Mouse (Mus musculus) hindbrain, embryonic 12.5 days (tissue): ENCODE results near the gene Nnat. TPM values are rescaled to one million over a fixed set of nuclear protein-coding genes. Genes with fewer than 3 reads are reported as not detected.

Source experiments
- ATAC-seq: fragments of 200-750 bp; cut with Nextera tagmentation; 2 replicates; pipeline ENCODE4 v1.8.0; 2017; ENCODE audit warnings: moderate TSS enrichment; ENCODE audit not compliant: low FRiP score
- H3K27ac ChIP-seq: fragments of 300-500 bp; sonication (generic); 2 replicates; pipeline ENCODE4 v1.5.1; 2016; ENCODE audit warnings: mild to moderate bottlenecking
- H3K27me3 ChIP-seq: fragments of 300-500 bp; sonication (generic); 2 replicates; pipeline ENCODE4 v1.6.1; 2016; ENCODE audit warnings: mild to moderate bottlenecking
- H3K36me3 ChIP-seq: fragments of 300-500 bp; sonication (generic); 2 replicates; pipeline ENCODE4 v1.6.1; 2016; ENCODE audit warnings: mild to moderate bottlenecking
- H3K4me1 ChIP-seq: fragments of 300-500 bp; sonication (generic); 2 replicates; pipeline ENCODE4 v1.6.1; 2016
- H3K4me2 ChIP-seq: fragments of 300-500 bp; sonication (generic); replicated peaks from 2 replicates; pipeline ENCODE4 v1.6.1; 2016; ENCODE audit warnings: mild to moderate bottlenecking
- H3K4me3 ChIP-seq: fragments of 300-500 bp; sonication (generic); 2 replicates; pipeline ENCODE4 v1.5.1; 2016; ENCODE audit warnings: mild to moderate bottlenecking
- H3K9ac ChIP-seq: fragments of 300-500 bp; sonication (generic); 2 replicates; pipeline ENCODE4 v1.6.1; 2016; ENCODE audit warnings: mild to moderate bottlenecking, moderate library complexity
- H3K9me3 ChIP-seq: fragments of 300-500 bp; sonication (generic); replicated peaks from 2 replicates; pipeline ENCODE4 v1.6.1; 2016; ENCODE audit warnings: mild to moderate bottlenecking
- WGBS: fragments of 180-500 bp; shearing (Covaris S2); methylation state at CpG from one replicate; pipeline ENCODE4 v1.1.7; 2016; 5-methylcytosine and 5-hydroxymethylcytosine counted together
- polyA plus RNA-seq: library from polyadenylated mRNA; unstranded; fragments of >200 nt; fragmentation: Nextera tagmentation; extraction: Ambion mirVana; gene quantifications from 2 replicates; pipeline ENCODE4 v1.2.1, GENCODE M21; 2016

Nnat gene
- polyA plus RNA-seq, 1 experiment from 2014 or later: 3,841 TPM

GRCm38 (mm10) chr2:157536476-157537081 is 23.3 kb upstream of the Nnat start:
- no peak overlapping the region for H3K9ac ChIP-seq
- no peaks in the 10 kb centered on the region for H3K36me3 ChIP-seq
- no peak overlapping the region for H3K4me2 ChIP-seq
- H3K27ac ChIP-seq: peak overlapping the region; percentile 73
- H3K27me3 ChIP-seq: peaks cover 4% of the 10 kb centered on the region; the same call in 1 of the 2 replicates
- no peaks in the 10 kb centered on the region for H3K9me3 ChIP-seq
- ATAC-seq: no peak
- 46% methylated on average over 7 of the region's 7 CpGs for WGBS
- H3K4me1 ChIP-seq: peaks cover 53% of the 10 kb centered on the region
- H3K4me3 ChIP-seq: no peak overlapping the region

GRCm38 (mm10) chr2:157537118-157537517 is 22.8 kb upstream of the Nnat start:
- Histone ChIP-seq H3K27ac (peak overlapping the region; percentile 73), H3K4me3 (no peak overlapping the region), H3K36me3 (no peaks in the 10 kb centered on the region), H3K9ac (no peak overlapping the region), H3K9me3 (no peaks in the 10 kb centered on the region), H3K4me2 (no peak overlapping the region), H3K27me3 (peaks cover 4% of the 10 kb centered on the region; the same call in 1 of the 2 replicates), H3K4me1 (peaks cover 53% of the 10 kb centered on the region)
- WGBS: 20% methylated on average over 7 of the region's 7 CpGs
- no peak for ATAC-seq

GRCm38 (mm10) chr2:157540073-157540952 is 19.6 kb upstream of the Nnat start:
- Histone ChIP-seq H3K27ac (peak overlapping the region; percentile 73), H3K4me3 (no peak overlapping the region), H3K4me2 (peak overlapping the region; percentile 20; the same call in 1 of the 2 replicates), H3K36me3 (no peaks in the 10 kb centered on the region; the same call in 1 of the 2 replicates), H3K9me3 (no peaks in the 10 kb centered on the region), H3K4me1 (peaks cover 60% of the 10 kb centered on the region), H3K9ac (no peak overlapping the region), H3K27me3 (peaks cover 4% of the 10 kb centered on the region; the same call in 1 of the 2 replicates)
- WGBS: 47% methylated on average over 24 of the region's 24 CpGs
- peak; percentile 27; the same call in 1 of the 2 replicates for ATAC-seq

- Histone ChIP-seq H3K4me1 (peaks cover 68% of the 10 kb centered on the region), H3K9ac (peak overlapping the region; percentile 35; the same call in 1 of the 2 replicates), H3K9me3 (no peaks in the 10 kb centered on the region), H3K4me3 (no peak overlapping the region), H3K27me3 (peaks cover 4% of the 10 kb centered on the region; the same call in 1 of the 2 replicates), H3K36me3 (no peaks in the 10 kb centered on the region; the same call in 1 of the 2 replicates), H3K27ac (peak overlapping the region; percentile 73), H3K4me2 (peak overlapping the region; percentile 20; the same call in 1 of the 2 replicates)
- WGBS: 35% methylated on average over 8 of the region's 9 CpGs
- ATAC-seq: 0 out of 2 replicates have a peak, but pooled peaks have one; percentile 17
These were observed 18.8 kb upstream of the Nnat start for GRCm38 (mm10) chr2:157540953-157541569.

- Histone ChIP-seq H3K4me2 (no peak overlapping the region), H3K27ac (peak overlapping the region; percentile 71), H3K9ac (no peak overlapping the region), H3K4me3 (no peak overlapping the region), H3K9me3 (no peaks in the 10 kb centered on the region), H3K27me3 (peaks cover 4% of the 10 kb centered on the region; the same call in 1 of the 2 replicates), H3K4me1 (peaks cover 68% of the 10 kb centered on the region), H3K36me3 (no peaks in the 10 kb centered on the region; the same call in 1 of the 2 replicates)
- WGBS: 37% methylated on average over 8 of the region's 8 CpGs
- no peak for ATAC-seq
These were observed 18.2 kb upstream of the Nnat start for GRCm38 (mm10) chr2:157541631-157542030.

- Histone ChIP-seq H3K4me1 (peaks cover 67% of the 10 kb centered on the region), H3K36me3 (peaks cover 4% of the 10 kb centered on the region), H3K9me3 (no peaks in the 10 kb centered on the region), H3K27me3 (peaks cover 2% of the 10 kb centered on the region; the same call in 1 of the 2 replicates), H3K4me3 (no peak overlapping the region), H3K27ac (peak overlapping the region; percentile 71), H3K9ac (no peak overlapping the region), H3K4me2 (no peak overlapping the region)
- 48% methylated on average over 4 of the region's 4 CpGs for WGBS
- no peak for ATAC-seq
These were observed 17.5 kb upstream of the Nnat start for GRCm38 (mm10) chr2:157542415-157542814.

GRCm38 (mm10) chr2:157544333-157544888 is 15.5 kb upstream of the Nnat start:
- 55% methylated on average over 9 of the region's 9 CpGs for WGBS
- Histone ChIP-seq H3K9ac (no peak overlapping the region), H3K27me3 (no peaks in the 10 kb centered on the region), H3K9me3 (no peaks in the 10 kb centered on the region), H3K4me2 (no peak overlapping the region), H3K4me3 (no peak overlapping the region), H3K4me1 (peaks cover 68% of the 10 kb centered on the region), H3K36me3 (peaks cover 17% of the 10 kb centered on the region), H3K27ac (peak overlapping the region; percentile 49)
- ATAC-seq: peak; percentile 42; the same call in 1 of the 2 replicates

- ATAC-seq: no peak
- Histone ChIP-seq H3K4me2 (no peak overlapping the region), H3K9me3 (no peaks in the 10 kb centered on the region), H3K4me3 (no peak overlapping the region), H3K4me1 (peaks cover 48% of the 10 kb centered on the region), H3K36me3 (peaks cover 17% of the 10 kb centered on the region), H3K27me3 (no peaks in the 10 kb centered on the region), H3K9ac (no peak overlapping the region), H3K27ac (peak overlapping the region; percentile 60; the same call in 1 of the 2 replicates)
These were observed 13.2 kb upstream of the Nnat start for GRCm38 (mm10) chr2:157546686-157547085.

GRCm38 (mm10) chr2:157550292-157550691 is 9.6 kb upstream of the Nnat start:
- H3K27ac ChIP-seq: no peak overlapping the region
- no peak for ATAC-seq
- peaks cover 37% of the 10 kb centered on the region for H3K4me1 ChIP-seq
- H3K4me3 ChIP-seq: no peak overlapping the region
- H3K9ac ChIP-seq: no peak overlapping the region
- no peak overlapping the region for H3K4me2 ChIP-seq
- H3K27me3 ChIP-seq: no peaks in the 10 kb centered on the region
- H3K36me3 ChIP-seq: peaks cover 17% of the 10 kb centered on the region
- 85% methylated on average over 4 of the region's 4 CpGs for WGBS
- no peaks in the 10 kb centered on the region for H3K9me3 ChIP-seq

GRCm38 (mm10) chr2:157552158-157552886 is 7.6 kb upstream of the Nnat start:
- Histone ChIP-seq H3K4me1 (peaks cover 30% of the 10 kb centered on the region), H3K9ac (no peak overlapping the region), H3K4me2 (no peak overlapping the region), H3K27ac (no peak overlapping the region), H3K9me3 (no peaks in the 10 kb centered on the region), H3K4me3 (no peak overlapping the region), H3K36me3 (peaks cover 25% of the 10 kb centered on the region), H3K27me3 (no peaks in the 10 kb centered on the region)
- WGBS: 68% methylated on average over 10 of the region's 10 CpGs
- ATAC-seq: no peak

- Histone ChIP-seq H3K4me1 (peaks cover 37% of the 10 kb centered on the region), H3K27me3 (no peaks in the 10 kb centered on the region), H3K36me3 (peaks cover 36% of the 10 kb centered on the region), H3K27ac (no peak overlapping the region), H3K4me2 (no peak overlapping the region), H3K9me3 (peaks cover 25% of the 10 kb centered on the region), H3K4me3 (no peak overlapping the region), H3K9ac (no peak overlapping the region)
- WGBS: 70% methylated on average over 5 of the region's 5 CpGs
- ATAC-seq: no peak
These were observed 3.7 kb upstream of the Nnat start for GRCm38 (mm10) chr2:157556074-157556698.
